Mouse (Mus musculus): ENCODE data around the gene Appbp2.

- TF ChIP-seq EP300 (IDR thresholded peaks at IDR 0.05), result no peak
- no peak for TF ChIP-seq CTCF (IDR thresholded peaks at IDR 0.05)
These were observed 38.9 kb downstream of the Appbp2 start for GRCm38 (mm10) chr11:85196046-85196445.
